Mouse (Mus musculus) liver, embryonic 15.5 days (tissue): ENCODE results near the gene Slc35d3. TPM values are rescaled to one million over a fixed set of nuclear protein-coding genes. Genes with fewer than 3 reads are reported as not detected.

Experiments used
- ATAC-seq: fragments of 200-750 bp; cut with Nextera tagmentation; 2 replicates; pipeline ENCODE4 v1.8.0; 2017; ENCODE audit warnings: moderate number of reproducible peaks, mild to moderate bottlenecking, moderate library complexity; ENCODE audit not compliant: insufficient read depth
- H3K27ac ChIP-seq: fragments of 300-500 bp; sonication (generic); replicated peaks from 2 replicates; pipeline ENCODE4 v1.5.1; 2015; ENCODE audit warnings: mild to moderate bottlenecking, inconsistent platforms
- H3K27me3 ChIP-seq: fragments of 300-500 bp; sonication (generic); 2 replicates; pipeline ENCODE4 v1.6.1; 2015; ENCODE audit warnings: mild to moderate bottlenecking, inconsistent platforms
- H3K36me3 ChIP-seq: fragments of 300-500 bp; sonication (generic); replicated peaks from 2 replicates; pipeline ENCODE4 v1.6.1; 2015; ENCODE audit warnings: moderate library complexity, mild to moderate bottlenecking, inconsistent platforms
- H3K4me1 ChIP-seq: fragments of 300-500 bp; sonication (generic); replicated peaks from 2 replicates; pipeline ENCODE4 v1.6.1; 2015; ENCODE audit warnings: inconsistent platforms
- H3K4me2 ChIP-seq: fragments of 300-500 bp; sonication (generic); 2 replicates; pipeline ENCODE4 v1.6.1; 2015; ENCODE audit warnings: moderate library complexity, mild to moderate bottlenecking, inconsistent platforms
- H3K4me3 ChIP-seq: fragments of 300-500 bp; sonication (generic); replicated peaks from 2 replicates; pipeline ENCODE4 v1.5.1; 2015; ENCODE audit warnings: mild to moderate bottlenecking, inconsistent platforms
- H3K9ac ChIP-seq: fragments of 300-500 bp; sonication (generic); 2 replicates; pipeline ENCODE4 v1.6.1; 2015; ENCODE audit warnings: moderate library complexity, mild to moderate bottlenecking, inconsistent platforms
- H3K9me3 ChIP-seq: fragments of 300-500 bp; sonication (generic); replicated peaks from 2 replicates; pipeline ENCODE4 v1.6.1; 2016; ENCODE audit warnings: inconsistent platforms
- WGBS: fragments of 180-500 bp; shearing (Covaris S2); methylation state at CpG from one replicate; pipeline ENCODE4 v1.1.7; 2015; ENCODE audit warnings: mixed read lengths; ENCODE audit not compliant: insufficient replicate concordance; 5-methylcytosine and 5-hydroxymethylcytosine counted together
- polyA plus RNA-seq: library from polyadenylated mRNA; unstranded; fragments of >200 nt; fragmentation: Nextera tagmentation; extraction: Ambion mirVana; gene quantifications from 2 replicates; pipeline ENCODE4 v1.2.1, GENCODE M21; 2015

Slc35d3 gene
- 2.0 and 2.4 TPM in 2 replicates for polyA plus RNA-seq

DNA sequence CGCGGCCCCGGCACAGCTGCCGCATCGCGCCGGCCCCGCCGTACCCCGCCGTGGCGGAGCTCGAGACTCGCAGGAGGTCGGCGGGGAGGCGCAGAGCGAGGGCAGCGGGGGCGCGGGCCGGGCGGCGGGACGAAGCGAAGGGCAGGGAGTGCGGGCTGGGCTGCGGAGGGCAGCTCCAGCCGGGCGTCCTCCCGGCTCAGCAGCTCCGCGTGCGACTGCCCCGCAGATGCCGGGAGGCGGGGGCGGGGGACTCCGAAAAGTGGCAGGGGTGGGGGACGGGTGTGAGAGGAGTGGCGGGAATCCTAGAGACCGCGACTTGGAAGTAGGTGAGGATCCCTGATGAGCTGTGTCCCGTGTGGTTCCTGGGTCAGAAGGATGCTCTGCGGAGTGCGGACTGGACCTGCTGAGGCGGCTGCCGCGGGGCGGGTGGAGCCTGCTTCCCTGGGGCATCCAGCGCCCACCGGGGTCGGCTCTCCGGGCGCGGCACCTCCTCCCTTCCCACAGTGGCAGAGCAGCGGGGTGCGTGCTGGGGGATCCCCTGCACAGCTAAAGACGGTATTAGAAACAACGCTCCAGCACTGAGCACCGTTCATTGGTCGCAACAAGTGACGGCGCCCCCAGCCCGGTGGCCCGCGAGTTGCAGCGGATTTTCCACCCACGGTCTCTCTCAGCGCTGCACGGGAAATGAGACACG lies at the start of gene Slc35d3:
Gene Slc35d3 (minus strand): TSS at position 462 of the 694 bp plus-strand sequence.
- Histone ChIP-seq H3K9ac (no peak within 1 kb of the TSS), H3K27me3 (peaks cover 70% of the 10 kb centered on the region), H3K4me2 (peak within 1 kb of the TSS; percentile 72), H3K4me3 (peak within 1 kb of the TSS; percentile 47), H3K27ac (no peak within 1 kb of the TSS), H3K36me3 (no peaks in the 10 kb centered on the region), H3K4me1 (peaks cover 39% of the 10 kb centered on the region), H3K9me3 (no peaks in the 10 kb centered on the region)
- ATAC-seq, result no peak
- WGBS, result under 1% methylated on average over 72 of the region's 72 CpGs

DNA sequence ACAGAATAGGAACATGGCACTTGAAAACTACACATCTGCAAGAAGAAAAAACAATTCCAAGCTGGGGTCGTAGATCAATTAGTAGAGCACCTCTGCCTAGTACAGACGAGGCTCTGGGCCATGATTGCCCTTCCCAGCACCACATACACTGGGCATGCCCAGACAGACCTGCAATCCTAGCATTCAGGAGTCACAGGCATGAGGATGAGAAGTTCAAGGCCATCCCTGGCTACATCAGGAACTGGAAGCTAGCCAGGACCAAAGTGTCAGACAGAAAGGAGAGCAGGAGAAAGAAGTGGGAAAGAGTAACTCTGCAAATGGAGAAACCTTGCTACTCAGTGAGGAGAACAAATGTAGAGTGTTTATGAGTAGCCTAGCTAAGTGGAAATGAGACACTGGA lies 48.9 kb upstream of the Slc35d3 start:
- H3K27ac ChIP-seq, result no peak overlapping the region
- no peaks in the 10 kb centered on the region for H3K9me3 ChIP-seq
- no peak for ATAC-seq
- 0 out of 2 replicates have a peak, but pooled peaks cover 3% of the 10 kb centered on the region for H3K36me3 ChIP-seq
- H3K4me2 ChIP-seq, result no peak overlapping the region
- H3K27me3 ChIP-seq, result no peaks in the 10 kb centered on the region
- WGBS, result 60% methylated on average over 2 of the region's 2 CpGs
- no peak overlapping the region for H3K9ac ChIP-seq
- H3K4me3 ChIP-seq, result no peak overlapping the region
- no peaks in the 10 kb centered on the region for H3K4me1 ChIP-seq

DNA sequence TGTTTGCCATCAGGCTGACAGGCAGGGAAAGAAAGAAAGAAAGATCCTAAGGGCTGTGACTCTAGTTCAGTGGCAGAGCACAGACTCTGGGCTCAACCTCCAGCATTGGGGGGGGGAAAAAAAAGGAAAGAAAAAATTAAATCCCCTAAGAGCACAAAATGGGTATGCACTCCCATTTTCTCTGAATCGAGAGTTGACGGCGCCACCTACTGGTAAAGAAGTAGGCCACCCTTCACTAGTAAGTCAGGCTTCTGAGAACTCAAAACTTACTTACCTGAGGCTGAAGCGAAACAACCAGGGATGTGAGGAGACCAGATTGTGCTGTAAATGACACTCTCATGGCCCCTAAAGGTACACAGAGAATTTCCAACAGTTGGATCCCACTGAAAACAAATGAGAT lies 42.7 kb upstream of the Slc35d3 start:
- H3K4me1 ChIP-seq, result no peaks in the 10 kb centered on the region
- no peaks in the 10 kb centered on the region for H3K27me3 ChIP-seq
- no peak for ATAC-seq
- H3K36me3 ChIP-seq, result no peaks in the 10 kb centered on the region
- H3K9me3 ChIP-seq, result no peaks in the 10 kb centered on the region
- H3K4me3 ChIP-seq, result no peak overlapping the region
- H3K9ac ChIP-seq, result no peak overlapping the region
- no peak overlapping the region for H3K4me2 ChIP-seq
- WGBS, result 9% methylated on average over 4 of the region's 4 CpGs
- H3K27ac ChIP-seq, result no peak overlapping the region

DNA sequence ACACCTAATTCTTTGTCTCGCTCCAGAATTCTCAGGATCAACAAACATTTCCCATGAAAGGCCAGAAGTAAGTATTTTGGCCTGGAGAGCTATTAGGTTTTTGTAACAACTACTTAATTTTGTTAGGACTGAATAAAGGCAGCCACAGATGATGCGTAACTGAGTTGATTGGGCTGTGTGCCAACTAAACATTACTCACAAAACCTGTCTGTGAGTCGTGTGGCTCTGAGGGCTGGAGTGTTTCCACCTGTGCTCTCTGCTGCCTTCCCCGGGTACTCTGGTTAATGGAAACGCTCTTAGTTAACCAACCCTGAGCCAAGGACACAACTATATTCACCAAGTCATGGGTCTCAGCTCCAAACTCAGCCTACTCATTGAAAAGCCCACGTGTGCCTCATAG lies 41.9 kb upstream of the Slc35d3 start:
- Histone ChIP-seq H3K4me2 (no peak overlapping the region), H3K27ac (no peak overlapping the region), H3K9me3 (no peaks in the 10 kb centered on the region), H3K9ac (no peak overlapping the region), H3K36me3 (no peaks in the 10 kb centered on the region), H3K4me1 (no peaks in the 10 kb centered on the region), H3K4me3 (no peak overlapping the region), H3K27me3 (no peaks in the 10 kb centered on the region)
- ATAC-seq, result no peak
- WGBS, result 73% methylated on average over 6 of the region's 6 CpGs

DNA sequence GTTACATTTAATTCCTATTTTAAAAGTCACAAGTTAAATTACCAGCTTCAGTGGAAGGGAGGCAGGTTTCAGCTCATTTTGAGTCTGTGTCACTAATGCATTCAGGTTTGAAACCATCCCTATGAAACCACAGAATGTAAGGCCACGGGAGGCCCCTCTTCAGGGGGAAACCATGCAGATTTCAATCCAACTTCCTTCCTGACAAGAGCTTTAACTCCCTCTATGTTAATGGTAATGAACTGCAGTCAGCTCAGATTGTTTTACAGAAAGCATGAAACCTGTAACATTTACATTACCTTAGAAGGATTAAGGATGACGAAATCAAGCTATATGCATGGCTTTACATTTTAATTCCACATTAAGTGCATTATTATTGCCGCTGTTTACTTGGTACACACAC lies 40.4 kb upstream of the Slc35d3 start:
- Histone ChIP-seq H3K4me2 (no peak overlapping the region), H3K9ac (no peak overlapping the region), H3K4me3 (no peak overlapping the region), H3K4me1 (no peaks in the 10 kb centered on the region), H3K27ac (no peak overlapping the region), H3K36me3 (0 out of 2 replicates have a peak, but pooled peaks cover 3% of the 10 kb centered on the region), H3K9me3 (no peaks in the 10 kb centered on the region), H3K27me3 (no peaks in the 10 kb centered on the region)
- ATAC-seq, result no peak
- WGBS, result 39% methylated on average over 3 of the region's 3 CpGs

DNA sequence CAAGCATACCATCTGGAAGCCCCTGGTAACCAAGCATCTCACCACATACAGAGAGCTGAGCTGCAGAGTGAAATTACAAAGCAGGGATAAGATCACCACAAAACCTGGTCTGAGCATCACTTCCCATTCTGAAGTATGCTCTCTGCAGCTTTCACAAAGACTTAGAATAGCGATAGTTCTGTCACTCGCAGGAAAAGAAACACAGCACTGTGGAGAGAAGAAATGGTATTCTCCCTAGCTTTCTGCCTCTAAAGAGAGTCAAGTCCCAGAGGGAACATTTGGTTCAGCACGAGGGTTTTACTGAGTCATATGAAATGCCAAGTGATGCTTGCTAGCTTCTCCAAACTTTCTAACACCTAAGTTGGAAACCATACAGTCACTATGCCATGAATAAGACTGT lies 38.6 kb upstream of the Slc35d3 start:
- Histone ChIP-seq H3K4me1 (peaks cover 5% of the 10 kb centered on the region; the same call in 1 of the 2 replicates), H3K4me3 (no peak overlapping the region), H3K36me3 (0 out of 2 replicates have a peak, but pooled peaks cover 4% of the 10 kb centered on the region), H3K9me3 (no peaks in the 10 kb centered on the region), H3K27me3 (no peaks in the 10 kb centered on the region), H3K27ac (no peak overlapping the region), H3K4me2 (no peak overlapping the region), H3K9ac (no peak overlapping the region)
- 62% methylated on average over 3 of the region's 3 CpGs for WGBS
- ATAC-seq, result no peak

DNA sequence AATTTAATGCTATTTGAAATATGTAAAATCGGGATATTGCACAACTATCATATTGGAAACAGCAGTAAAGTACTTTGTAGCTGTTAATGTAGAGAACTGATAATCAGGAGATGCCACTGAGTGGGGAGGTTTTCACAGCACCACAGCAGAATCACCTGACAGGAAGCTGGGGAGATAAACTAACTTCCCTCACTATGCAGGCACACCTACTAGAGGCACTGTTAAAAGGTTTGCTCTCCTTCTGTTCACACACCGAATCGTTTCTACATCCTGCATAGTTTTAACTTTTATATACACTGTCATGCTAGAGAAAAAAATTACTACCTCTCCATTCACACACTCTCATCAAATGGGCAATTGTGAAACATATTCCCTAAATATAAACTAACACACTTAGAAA lies 35.0 kb upstream of the Slc35d3 start:
- Histone ChIP-seq H3K36me3 (0 out of 2 replicates have a peak, but pooled peaks cover 7% of the 10 kb centered on the region), H3K9me3 (no peaks in the 10 kb centered on the region)
- no peak for ATAC-seq

DNA sequence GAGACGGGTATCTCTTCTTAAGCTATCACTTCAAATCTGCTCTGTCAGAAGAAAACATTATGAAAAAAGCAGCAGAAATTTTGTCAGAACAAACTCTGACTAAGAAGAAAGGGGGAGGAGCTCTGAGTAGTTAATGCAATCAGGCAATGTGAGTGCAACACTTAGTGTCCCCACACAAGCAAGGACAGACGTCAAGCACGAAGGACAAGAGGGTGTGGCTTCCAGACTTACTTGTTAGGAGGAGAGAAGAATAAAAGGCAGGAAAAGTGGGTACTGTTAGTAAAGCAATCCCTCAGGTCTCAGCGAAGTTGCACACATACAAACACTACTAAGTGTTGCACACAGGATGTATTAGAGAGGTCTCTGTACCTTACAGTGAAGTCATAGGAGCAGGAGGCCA lies 33.1 kb upstream of the Slc35d3 start:
- Histone ChIP-seq H3K9ac (no peak overlapping the region), H3K4me1 (peaks cover 5% of the 10 kb centered on the region; the same call in 1 of the 2 replicates), H3K27me3 (no peaks in the 10 kb centered on the region), H3K4me2 (no peak overlapping the region), H3K27ac (no peak overlapping the region), H3K9me3 (no peaks in the 10 kb centered on the region), H3K36me3 (0 out of 2 replicates have a peak, but pooled peaks cover 7% of the 10 kb centered on the region), H3K4me3 (no peak overlapping the region)
- ATAC-seq, result no peak
- WGBS, result 43% methylated on average over 4 of the region's 4 CpGs

More for the DNA sequence above, 35.0 kb upstream of the Slc35d3 start:
- no peak overlapping the region for H3K9ac ChIP-seq
- no peak overlapping the region for H3K27ac ChIP-seq
- 16% methylated on average over 3 of the region's 3 CpGs for WGBS
- H3K4me1 ChIP-seq, result peaks cover 5% of the 10 kb centered on the region; the same call in 1 of the 2 replicates
- H3K27me3 ChIP-seq, result no peaks in the 10 kb centered on the region
- H3K4me3 ChIP-seq, result no peak overlapping the region
- no peak overlapping the region for H3K4me2 ChIP-seq

DNA sequence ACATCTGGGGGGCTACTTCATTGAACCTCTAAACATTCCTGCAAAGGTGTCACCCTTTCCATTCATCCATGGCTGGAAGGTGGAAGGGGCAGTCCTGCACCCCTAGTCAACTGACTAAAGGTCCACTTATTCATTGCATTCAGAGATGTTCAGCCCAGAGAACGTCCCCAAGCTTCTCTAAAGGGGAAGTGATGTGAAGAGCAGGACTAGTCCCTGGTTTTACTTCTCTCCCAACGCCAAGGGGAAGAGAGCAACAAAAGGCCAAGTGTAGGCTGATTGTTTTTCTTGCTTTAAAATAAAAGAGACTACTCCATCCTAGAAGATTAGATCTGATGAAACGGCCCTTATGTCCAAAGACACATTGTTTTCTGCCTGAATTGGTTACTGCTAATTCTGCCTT lies 29.2 kb upstream of the Slc35d3 start:
- H3K27me3 ChIP-seq, result no peaks in the 10 kb centered on the region
- no peak overlapping the region for H3K4me3 ChIP-seq
- H3K4me1 ChIP-seq, result peaks cover 11% of the 10 kb centered on the region; the same call in 1 of the 2 replicates
- H3K4me2 ChIP-seq, result no peak overlapping the region
- H3K36me3 ChIP-seq, result 0 out of 2 replicates have a peak, but pooled peaks cover 4% of the 10 kb centered on the region
- no peak for ATAC-seq
- H3K9me3 ChIP-seq, result no peaks in the 10 kb centered on the region
- H3K9ac ChIP-seq, result no peak overlapping the region
- H3K27ac ChIP-seq, result no peak overlapping the region
- WGBS, result 38% methylated on average over 3 of the region's 3 CpGs

DNA sequence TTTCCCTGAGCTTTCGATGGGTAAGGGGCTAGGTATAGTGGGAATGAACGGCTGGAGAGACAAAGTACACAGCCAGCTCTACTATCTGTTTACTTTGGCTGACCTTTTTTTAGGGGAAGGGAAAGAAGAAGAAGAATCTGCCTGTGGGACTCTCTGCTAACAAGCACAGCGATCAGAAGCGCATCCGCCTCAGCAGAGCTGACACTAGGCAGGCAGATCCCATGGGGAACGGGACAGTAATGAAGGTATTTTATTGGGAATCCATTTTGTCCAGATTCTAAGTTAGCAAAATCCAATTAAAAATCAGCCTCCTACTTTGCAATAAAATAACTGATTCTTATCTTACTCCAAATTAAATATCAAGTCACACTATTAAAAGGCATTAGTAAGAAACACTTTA lies 27.9 kb upstream of the Slc35d3 start:
- H3K27me3 ChIP-seq, result no peaks in the 10 kb centered on the region
- H3K4me3 ChIP-seq, result no peak overlapping the region
- no peak overlapping the region for H3K27ac ChIP-seq
- H3K4me2 ChIP-seq, result 0 out of 2 replicates have a peak overlapping the region, but pooled peaks have one; percentile 2
- H3K4me1 ChIP-seq, result peaks cover 14% of the 10 kb centered on the region; the same call in 1 of the 2 replicates
- no peak for ATAC-seq
- H3K9me3 ChIP-seq, result no peaks in the 10 kb centered on the region
- no peaks in the 10 kb centered on the region for H3K36me3 ChIP-seq
- H3K9ac ChIP-seq, result no peak overlapping the region
- 71% methylated on average over 6 of the region's 6 CpGs for WGBS

DNA sequence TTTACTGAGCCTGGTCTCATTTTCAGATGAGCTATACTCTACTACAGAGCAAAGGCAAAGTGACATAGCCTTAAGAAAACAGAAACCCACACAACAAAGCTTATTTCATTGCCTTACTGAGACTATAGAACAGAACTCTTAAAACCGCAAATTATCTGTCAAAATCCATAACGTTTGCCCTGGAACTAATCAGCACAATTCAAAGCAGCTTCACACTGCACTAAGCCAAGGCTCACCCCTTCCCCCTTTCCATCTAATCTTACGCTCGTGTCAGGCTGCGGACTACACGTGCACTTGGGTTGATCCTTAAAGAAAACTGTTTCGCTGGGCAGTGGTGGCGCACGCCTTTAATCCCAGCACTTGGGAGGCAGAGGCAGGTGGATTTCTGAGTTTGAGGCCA lies 26.4 kb upstream of the Slc35d3 start:
- Histone ChIP-seq H3K9ac (no peak overlapping the region), H3K9me3 (no peaks in the 10 kb centered on the region), H3K4me2 (peak overlapping the region; percentile 17), H3K27me3 (no peaks in the 10 kb centered on the region), H3K36me3 (no peaks in the 10 kb centered on the region), H3K4me1 (peaks cover 14% of the 10 kb centered on the region; the same call in 1 of the 2 replicates), H3K27ac (no peak overlapping the region), H3K4me3 (no peak overlapping the region)
- WGBS, result 45% methylated on average over 9 of the region's 9 CpGs
- peak; percentile 31; the same call in 1 of the 2 replicates for ATAC-seq
